Mouse (Mus musculus): Measurements from ENCODE around the gene Btf3. TPM values are rescaled to one million over a fixed set of nuclear protein-coding genes. Genes with fewer than 3 reads are reported as not detected.

Gene Btf3
- polyA plus RNA-seq (2015; fragmentation: Nextera tagmentation; extraction: Ambion mirVana): 444 and 475 TPM in 2 replicates

DNA sequence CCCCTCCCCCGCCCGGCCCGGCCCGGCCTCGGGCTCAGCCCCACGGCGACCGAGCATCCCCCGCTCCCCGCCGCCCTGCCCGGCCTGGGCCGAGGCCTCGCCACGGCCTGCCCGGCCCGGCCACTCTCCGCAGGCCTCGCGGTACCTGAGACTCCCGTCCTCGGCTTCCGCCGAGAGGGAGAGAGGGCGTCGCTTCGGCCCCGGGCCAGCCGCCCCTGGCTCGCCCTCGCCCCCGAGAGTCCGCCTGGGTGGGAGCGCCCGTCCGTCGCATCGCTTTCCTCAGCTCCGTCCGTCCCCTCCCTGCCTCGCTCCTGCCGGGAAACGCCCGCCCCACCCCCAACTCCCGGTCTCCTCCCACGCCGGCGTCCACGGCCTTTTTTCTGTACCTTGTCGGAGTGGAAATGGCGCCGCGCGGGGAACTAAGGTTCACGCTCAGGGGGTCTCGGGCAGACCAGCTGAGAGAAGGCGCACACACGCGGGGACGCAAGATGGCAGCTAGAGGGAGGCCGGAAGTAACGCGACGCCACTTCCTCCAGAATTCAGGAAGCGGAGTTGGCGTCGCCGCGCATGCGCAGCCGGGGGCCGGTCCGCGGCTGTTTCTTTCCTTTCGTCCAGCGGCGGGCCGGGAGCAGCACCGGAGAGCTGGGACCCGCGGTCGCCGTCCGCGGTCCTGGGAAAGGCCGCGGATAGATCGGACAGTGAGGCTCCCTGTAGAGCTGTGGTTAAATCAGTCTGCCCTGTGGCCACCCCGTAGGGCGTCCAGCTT lies at the start of gene Btf3:
Gene Btf3, minus strand, starts transcription at position 527 of the 766 bp plus-strand sequence.
- peak within 1 kb of the TSS; percentile 77 for H3K4me2 ChIP-seq
- ATAC-seq (ENCODE audit: low FRiP score, low read depth): peak; percentile 95
- H3K36me3 ChIP-seq: peaks cover 24% of the 10 kb centered on the region
- H3K9ac ChIP-seq: peak within 1 kb of the TSS; percentile 94
- H3K27ac ChIP-seq (replicated peaks): peak within 1 kb of the TSS; percentile 91
- peaks cover 20% of the 10 kb centered on the region for H3K4me1 ChIP-seq (replicated peaks)
- H3K9me3 ChIP-seq: no peaks in the 10 kb centered on the region
- H3K27me3 ChIP-seq: no peaks in the 10 kb centered on the region
- under 1% methylated on average over 79 of the region's 90 CpGs for WGBS
- H3K4me3 ChIP-seq: peak within 1 kb of the TSS; percentile 94

DNA sequence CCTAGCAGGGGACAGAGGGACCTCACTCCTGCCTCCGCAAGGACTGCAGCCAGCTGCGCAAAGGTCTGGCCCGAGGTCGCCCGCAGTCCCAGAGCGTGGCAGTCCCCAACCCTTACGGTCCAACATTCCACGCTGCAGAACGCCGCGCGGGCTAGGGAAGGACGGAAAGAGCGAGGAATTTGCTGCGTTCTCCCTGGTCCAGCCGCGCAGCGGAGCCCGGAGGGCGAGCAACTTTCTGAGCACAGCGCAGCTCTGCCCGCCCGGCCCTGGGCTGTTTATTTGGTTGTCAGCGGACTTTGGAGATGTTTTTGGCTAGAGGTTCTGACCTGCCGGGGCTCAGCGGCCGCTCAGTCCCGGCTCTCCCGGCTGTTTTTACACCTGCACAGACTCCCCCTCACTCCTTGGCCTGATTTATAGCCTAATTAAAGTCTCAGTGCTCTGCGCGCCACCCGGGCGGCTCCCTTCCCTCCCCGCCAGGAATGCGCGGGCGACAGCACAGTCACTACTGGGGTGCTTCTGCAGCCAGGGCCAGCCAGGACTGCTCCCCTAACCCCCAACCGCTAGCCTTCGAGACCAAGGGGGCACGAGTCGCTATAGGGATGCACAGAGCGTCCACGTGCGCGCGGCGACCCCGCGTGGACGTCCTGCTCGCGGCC lies 49.1 kb upstream of the Btf3 start:
- Histone ChIP-seq H3K4me1 (replicated peaks) (peaks cover 8% of the 10 kb centered on the region), H3K4me2 (peak overlapping the region; percentile 36), H3K9ac (no peak overlapping the region), H3K4me3 (peak overlapping the region; percentile 22), H3K27ac (replicated peaks) (no peak overlapping the region), H3K9me3 (0 out of 2 replicates have a peak, but pooled peaks cover 5% of the 10 kb centered on the region), H3K36me3 (no peaks in the 10 kb centered on the region), H3K27me3 (peaks cover 80% of the 10 kb centered on the region)
- ATAC-seq (ENCODE audit: low FRiP score, low read depth): no peak
- under 1% methylated on average over 52 of the region's 52 CpGs for WGBS

DNA sequence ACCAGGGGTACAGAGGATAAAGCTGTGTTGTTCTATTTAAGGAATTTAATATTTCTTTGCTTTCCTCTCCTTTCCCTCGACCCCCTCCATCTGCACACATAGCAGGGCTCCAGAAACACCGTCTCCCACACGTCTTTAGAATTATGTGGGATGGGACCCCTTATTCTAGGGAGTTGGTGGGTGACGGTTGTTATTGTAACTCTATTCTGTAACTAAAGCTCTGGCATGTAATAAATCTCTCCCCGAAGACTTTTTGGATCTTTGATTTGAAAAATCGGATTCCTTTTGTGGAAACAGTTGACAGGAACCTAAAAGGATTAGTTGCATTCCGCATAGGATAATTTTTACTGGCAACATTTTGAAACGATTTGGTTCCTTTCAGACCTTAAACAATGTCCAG lies 48.3 kb upstream of the Btf3 start:
- Histone ChIP-seq H3K27ac (replicated peaks) (no peak overlapping the region), H3K9me3 (0 out of 2 replicates have a peak, but pooled peaks cover 5% of the 10 kb centered on the region), H3K36me3 (no peaks in the 10 kb centered on the region), H3K4me1 (replicated peaks) (peaks cover 8% of the 10 kb centered on the region), H3K4me3 (no peak overlapping the region), H3K27me3 (peaks cover 83% of the 10 kb centered on the region), H3K4me2 (no peak overlapping the region), H3K9ac (no peak overlapping the region)
- ATAC-seq (ENCODE audit: low FRiP score, low read depth): no peak
- 1% methylated on average over 8 of the region's 8 CpGs for WGBS

DNA sequence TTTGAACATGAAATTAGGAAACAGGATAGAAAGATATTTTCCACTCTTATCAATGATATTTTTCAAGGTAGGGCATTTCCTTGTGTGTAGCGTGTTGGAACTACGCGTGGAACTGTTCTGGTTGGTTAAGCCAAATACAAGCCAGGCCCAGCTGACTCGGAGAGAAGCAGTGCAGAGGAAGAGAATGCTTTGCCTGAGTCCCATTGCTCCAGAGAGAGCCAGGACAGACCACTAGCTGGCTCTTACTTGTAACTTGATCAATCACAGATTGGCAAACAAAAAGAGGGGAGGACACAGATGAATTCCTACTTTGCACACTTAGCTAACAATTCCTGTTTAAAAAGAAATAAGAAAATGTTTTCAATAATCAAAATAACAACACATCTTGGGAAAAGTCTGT lies 46.2 kb upstream of the Btf3 start:
- H3K4me3 ChIP-seq: no peak overlapping the region
- H3K36me3 ChIP-seq: no peaks in the 10 kb centered on the region
- no peak for ATAC-seq (ENCODE audit: low FRiP score, low read depth)
- WGBS: 5% methylated on average over 4 of the region's 4 CpGs
- peaks cover 81% of the 10 kb centered on the region for H3K27me3 ChIP-seq
- no peak overlapping the region for H3K4me2 ChIP-seq
- H3K27ac ChIP-seq (replicated peaks): no peak overlapping the region
- no peak overlapping the region for H3K9ac ChIP-seq
- peaks cover 8% of the 10 kb centered on the region for H3K4me1 ChIP-seq (replicated peaks)
- H3K9me3 ChIP-seq: 0 out of 2 replicates have a peak, but pooled peaks cover 5% of the 10 kb centered on the region

DNA sequence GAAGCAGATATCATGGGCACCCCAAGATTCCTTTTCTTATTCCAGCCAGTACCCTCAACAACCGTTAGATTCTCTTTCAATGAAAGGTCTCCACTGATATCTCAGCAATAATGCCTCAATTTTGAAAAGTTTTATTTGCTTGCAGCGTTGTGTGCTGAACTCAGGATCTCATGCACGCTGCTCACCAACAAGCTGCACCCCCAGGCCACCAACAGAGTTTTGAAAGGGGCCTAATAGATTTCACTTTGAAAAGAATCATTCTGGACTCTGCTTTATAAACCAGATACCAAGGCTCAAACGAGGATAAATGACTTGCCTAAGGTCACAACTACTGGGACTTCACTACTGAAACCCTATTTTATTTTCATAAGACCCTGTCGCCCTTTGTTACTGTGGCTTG lies 44.4 kb upstream of the Btf3 start:
- WGBS: 11% methylated on average over 5 of the region's 5 CpGs
- Histone ChIP-seq H3K36me3 (no peaks in the 10 kb centered on the region), H3K9me3 (0 out of 2 replicates have a peak, but pooled peaks cover 5% of the 10 kb centered on the region), H3K4me3 (no peak overlapping the region), H3K27me3 (peaks cover 78% of the 10 kb centered on the region), H3K4me2 (no peak overlapping the region), H3K27ac (replicated peaks) (no peak overlapping the region), H3K4me1 (replicated peaks) (peaks cover 5% of the 10 kb centered on the region), H3K9ac (no peak overlapping the region)
- ATAC-seq (ENCODE audit: low FRiP score, low read depth): no peak

DNA sequence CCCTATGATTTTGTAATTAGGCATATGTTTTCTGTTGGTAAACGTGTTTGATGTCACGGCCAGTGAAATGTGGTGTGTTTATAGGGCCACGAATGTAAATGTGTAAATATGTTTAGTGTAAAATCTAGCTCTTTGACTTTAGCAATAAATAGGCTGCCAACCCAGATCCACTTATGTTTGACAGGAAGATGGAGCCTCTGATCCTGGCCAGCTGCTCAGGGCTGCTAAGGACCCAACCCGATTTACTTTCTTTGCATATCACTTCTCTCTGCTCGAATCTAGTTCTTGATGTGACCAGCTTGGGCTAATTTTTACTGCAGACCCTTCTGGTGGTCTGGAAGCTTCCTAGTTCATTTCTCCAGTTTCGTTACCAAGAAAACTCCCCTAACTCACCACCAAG lies 43.6 kb upstream of the Btf3 start:
- Histone ChIP-seq H3K4me3 (no peak overlapping the region), H3K27ac (replicated peaks) (no peak overlapping the region), H3K36me3 (no peaks in the 10 kb centered on the region), H3K4me1 (replicated peaks) (peaks cover 4% of the 10 kb centered on the region), H3K9me3 (0 out of 2 replicates have a peak, but pooled peaks cover 5% of the 10 kb centered on the region), H3K9ac (no peak overlapping the region), H3K4me2 (no peak overlapping the region), H3K27me3 (peaks cover 81% of the 10 kb centered on the region)
- 9% methylated on average over 6 of the region's 6 CpGs for WGBS
- ATAC-seq (ENCODE audit: low FRiP score, low read depth): no peak

DNA sequence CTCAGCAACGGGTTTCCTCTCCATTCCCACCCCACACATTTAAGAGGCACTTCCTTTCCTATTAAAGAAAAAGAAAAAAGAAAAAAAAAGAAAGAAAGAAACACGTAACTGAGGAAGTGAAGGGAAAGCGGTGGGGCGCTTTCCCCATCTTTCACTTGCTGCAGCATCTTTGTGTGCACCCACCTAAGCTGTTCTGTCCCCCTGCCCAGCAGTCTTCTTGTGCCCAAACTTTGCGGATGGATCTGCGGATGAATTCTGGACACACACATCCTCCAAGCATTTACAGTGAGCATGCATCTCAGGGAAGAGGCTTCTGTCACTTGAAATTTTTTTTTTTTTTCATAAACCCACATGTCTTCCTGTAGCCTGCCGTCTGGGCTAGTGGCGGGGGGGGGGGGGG lies 42.5 kb upstream of the Btf3 start:
- no peak overlapping the region for H3K9ac ChIP-seq
- H3K4me2 ChIP-seq: no peak overlapping the region
- 2% methylated on average over 6 of the region's 8 CpGs for WGBS
- peaks cover 14% of the 10 kb centered on the region for H3K4me1 ChIP-seq (replicated peaks)
- no peaks in the 10 kb centered on the region for H3K36me3 ChIP-seq
- H3K27me3 ChIP-seq: peaks cover 80% of the 10 kb centered on the region
- H3K4me3 ChIP-seq: no peak overlapping the region
- no peak for ATAC-seq (ENCODE audit: low FRiP score, low read depth)
- H3K27ac ChIP-seq (replicated peaks): no peak overlapping the region
- 0 out of 2 replicates have a peak, but pooled peaks cover 5% of the 10 kb centered on the region for H3K9me3 ChIP-seq

DNA sequence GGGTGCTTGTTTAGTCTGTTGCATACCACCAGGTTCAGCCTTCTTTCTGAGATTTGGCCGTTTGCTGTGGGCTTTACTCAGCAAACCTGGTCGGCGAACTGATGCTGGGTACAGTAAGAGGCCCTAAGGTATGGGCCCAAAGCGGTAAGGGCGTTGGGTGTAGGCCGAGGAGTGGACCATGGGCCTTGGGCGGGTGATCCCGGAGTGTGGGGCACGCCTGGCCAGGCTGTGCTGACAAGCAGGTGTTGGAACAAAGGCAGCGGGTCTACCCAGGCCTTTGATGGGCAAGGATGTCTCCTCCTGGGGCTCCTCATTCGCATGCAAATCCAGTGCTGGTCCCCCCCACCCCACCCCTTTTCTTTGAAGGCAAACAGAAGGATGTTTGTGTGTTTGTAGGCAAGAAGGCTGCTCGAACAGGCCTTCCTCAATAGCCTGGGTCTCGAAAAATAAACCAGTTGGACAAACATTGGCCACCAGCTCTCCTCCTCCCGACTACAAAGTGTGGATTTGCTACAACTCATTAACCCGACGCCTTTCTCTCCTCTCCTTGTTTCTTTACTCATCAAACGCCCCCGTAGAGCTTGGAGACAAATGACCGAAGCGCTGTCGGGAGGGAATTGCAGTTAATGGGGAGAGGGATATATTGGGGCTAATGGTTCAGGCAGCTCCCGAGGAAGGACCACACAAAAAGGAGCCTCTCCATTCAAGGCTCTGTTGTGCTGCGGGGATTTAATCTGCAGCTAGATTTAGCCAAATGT lies 41.8 kb upstream of the Btf3 start:
- H3K9me3 ChIP-seq: 0 out of 2 replicates have a peak, but pooled peaks cover 5% of the 10 kb centered on the region
- H3K4me3 ChIP-seq: no peak overlapping the region
- no peak overlapping the region for H3K27ac ChIP-seq (replicated peaks)
- peaks cover 83% of the 10 kb centered on the region for H3K27me3 ChIP-seq
- H3K9ac ChIP-seq: no peak overlapping the region
- 2% methylated on average over 23 of the region's 23 CpGs for WGBS
- no peaks in the 10 kb centered on the region for H3K36me3 ChIP-seq
- ATAC-seq (ENCODE audit: low FRiP score, low read depth): no peak
- H3K4me2 ChIP-seq: peak overlapping the region; percentile 14; the same call in 1 of the 2 replicates
- peaks cover 21% of the 10 kb centered on the region for H3K4me1 ChIP-seq (replicated peaks)

DNA sequence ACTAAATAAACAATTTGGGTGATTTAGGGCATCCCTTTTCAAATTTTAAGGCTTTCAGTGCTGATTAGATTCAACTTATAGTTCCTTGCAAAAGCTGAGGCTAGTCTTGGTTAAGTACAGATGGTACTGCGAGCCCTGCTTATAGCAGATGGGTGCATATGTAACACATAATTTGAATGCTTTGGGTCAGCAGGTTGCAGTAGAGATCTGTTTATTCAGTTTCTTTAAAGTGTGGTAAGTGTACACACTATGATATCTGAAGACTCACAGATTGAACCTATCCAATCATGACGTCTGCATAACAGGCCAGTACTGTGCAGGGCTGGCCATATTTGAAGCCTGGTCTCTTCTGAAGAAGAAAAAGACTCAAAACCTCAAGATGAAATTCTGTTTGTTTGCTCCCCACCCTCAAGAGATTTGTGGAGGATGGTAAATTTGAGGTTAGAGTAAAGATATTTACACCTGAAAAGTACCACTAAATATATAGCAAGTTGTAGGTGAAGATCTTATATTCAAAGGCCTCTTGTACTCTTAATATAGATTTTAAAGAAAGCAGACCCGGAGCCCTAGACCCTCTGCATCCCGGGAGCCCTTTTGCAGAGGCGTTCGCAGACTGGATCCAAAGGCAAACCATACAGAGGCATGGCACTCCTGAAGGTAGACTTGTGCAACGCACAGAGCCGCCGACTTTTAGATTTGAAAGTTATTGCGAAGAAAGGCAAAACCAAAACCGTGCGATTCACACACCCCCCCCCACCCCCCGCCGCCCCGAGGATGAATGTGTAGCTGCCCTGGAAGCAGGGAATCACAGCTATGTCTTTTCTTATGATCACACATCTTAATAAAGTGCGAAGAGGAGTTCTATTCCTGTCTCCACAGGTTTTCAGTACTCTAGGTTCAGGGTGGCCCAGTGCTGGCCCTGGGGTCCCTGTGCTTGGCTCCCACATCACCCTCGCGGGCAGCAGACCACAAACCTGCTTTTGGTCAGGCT lies 40.9 kb upstream of the Btf3 start:
- no peaks in the 10 kb centered on the region for H3K36me3 ChIP-seq
- no peak for ATAC-seq (ENCODE audit: low FRiP score, low read depth)
- 2% methylated on average over 18 of the region's 18 CpGs for WGBS
- peaks cover 81% of the 10 kb centered on the region for H3K27me3 ChIP-seq
- H3K27ac ChIP-seq (replicated peaks): no peak overlapping the region
- no peak overlapping the region for H3K9ac ChIP-seq
- H3K4me1 ChIP-seq (replicated peaks): peaks cover 21% of the 10 kb centered on the region
- H3K4me3 ChIP-seq: no peak overlapping the region
- peak overlapping the region; percentile 14; the same call in 1 of the 2 replicates for H3K4me2 ChIP-seq
- H3K9me3 ChIP-seq: 0 out of 2 replicates have a peak, but pooled peaks cover 2% of the 10 kb centered on the region

DNA sequence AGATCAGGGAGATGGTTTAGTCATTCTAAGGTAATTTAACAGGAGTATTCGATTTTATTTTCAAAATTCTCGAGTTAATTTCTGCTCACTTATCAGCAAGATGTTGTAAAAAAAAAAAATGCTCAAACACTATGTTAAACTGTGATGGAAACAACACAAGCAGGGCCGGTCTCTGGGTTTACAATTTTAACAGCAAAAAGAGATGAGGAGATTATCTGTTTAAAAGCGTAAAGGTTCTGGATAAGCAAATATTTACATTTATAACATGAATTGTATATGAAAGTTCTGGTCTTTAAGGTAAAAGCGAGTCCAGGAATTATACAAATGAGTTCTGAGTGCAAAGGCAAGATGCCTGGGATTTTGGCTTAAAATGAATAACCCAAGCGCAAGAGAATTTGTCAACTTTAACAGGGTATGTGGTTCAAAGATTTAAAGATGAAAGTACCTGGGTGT lies 40.2 kb upstream of the Btf3 start:
- H3K9ac ChIP-seq: no peak overlapping the region
- no peak overlapping the region for H3K4me2 ChIP-seq
- H3K4me3 ChIP-seq: no peak overlapping the region
- H3K27me3 ChIP-seq: peaks cover 81% of the 10 kb centered on the region
- H3K27ac ChIP-seq (replicated peaks): no peak overlapping the region
- no peak for ATAC-seq (ENCODE audit: low FRiP score, low read depth)
- no peaks in the 10 kb centered on the region for H3K36me3 ChIP-seq
- H3K9me3 ChIP-seq: no peaks in the 10 kb centered on the region
- WGBS: 7% methylated on average over 6 of the region's 6 CpGs
- H3K4me1 ChIP-seq (replicated peaks): peaks cover 21% of the 10 kb centered on the region

Measured in hindbrain, embryonic 15.5 days (tissue).